Mouse (Mus musculus): ENCODE data around the gene Xcl1. TPM values are rescaled to one million over a fixed set of nuclear protein-coding genes. Genes with fewer than 3 reads are reported as not detected.

Xcl1 gene
- total and polyA plus RNA-seq, 2 experiments from 2014 or later = not detected

- Histone ChIP-seq H3K36me3 (ENCODE audit: insufficient read depth, low read length) (no peaks in the 10 kb centered on the region), H3K27ac (no peak overlapping the region), H3K27me3 (ENCODE audit: insufficient read depth, low read length) (no peaks in the 10 kb centered on the region), H3K4me2 (ENCODE audit: low read depth, low read length) (no peak overlapping the region), H3K9me3 (ENCODE audit: low read length) (no peaks in the 10 kb centered on the region), H3K4me3 (ENCODE audit: low read length) (no peak overlapping the region), H3K9ac (replicated peaks; ENCODE audit: low read length) (no peak overlapping the region), H3K4me1 (ENCODE audit: insufficient read depth, low read length) (peaks cover 4% of the 10 kb centered on the region; the same call in 1 of the 2 replicates)
- no peak for TF ChIP-seq CTCF (IDR thresholded peaks at IDR 0.05; ENCODE audit: low read depth)
- 34% methylated on average over 5 of the region's 5 CpGs for WGBS
- ATAC-seq (no peak), DNase-seq (ENCODE audit: low spot score) (no peak)
Measured at GRCm38 (mm10) chr1:164897163-164897817, 38.0 kb downstream of the Xcl1 start.

GRCm38 (mm10) chr1:164896211-164897145 is 38.8 kb downstream of the Xcl1 start:
- Histone ChIP-seq H3K27ac (no peak overlapping the region), H3K4me3 (ENCODE audit: low read length) (no peak overlapping the region), H3K36me3 (ENCODE audit: insufficient read depth, low read length) (no peaks in the 10 kb centered on the region), H3K9me3 (ENCODE audit: low read length) (no peaks in the 10 kb centered on the region), H3K4me1 (ENCODE audit: insufficient read depth, low read length) (peaks cover 4% of the 10 kb centered on the region; the same call in 1 of the 2 replicates), H3K4me2 (ENCODE audit: low read depth, low read length) (no peak overlapping the region), H3K9ac (replicated peaks; ENCODE audit: low read length) (no peak overlapping the region), H3K27me3 (ENCODE audit: insufficient read depth, low read length) (no peaks in the 10 kb centered on the region)
- DNase-seq (ENCODE audit: low spot score) = peak; percentile 36
- ATAC-seq = no peak
- no peak for TF ChIP-seq CTCF (IDR thresholded peaks at IDR 0.05; ENCODE audit: low read depth)
- 50% methylated on average over 16 of the region's 16 CpGs for WGBS

GRCm38 (mm10) chr1:164895806-164896205 is 39.5 kb downstream of the Xcl1 start:
- Histone ChIP-seq H3K9me3 (ENCODE audit: low read length) (no peaks in the 10 kb centered on the region), H3K27me3 (ENCODE audit: insufficient read depth, low read length) (no peaks in the 10 kb centered on the region), H3K4me2 (ENCODE audit: low read depth, low read length) (no peak overlapping the region), H3K4me1 (ENCODE audit: insufficient read depth, low read length) (peaks cover 4% of the 10 kb centered on the region; the same call in 1 of the 2 replicates), H3K9ac (replicated peaks; ENCODE audit: low read length) (no peak overlapping the region), H3K4me3 (ENCODE audit: low read length) (no peak overlapping the region), H3K36me3 (ENCODE audit: insufficient read depth, low read length) (no peaks in the 10 kb centered on the region), H3K27ac (no peak overlapping the region)
- DNase-seq (ENCODE audit: low spot score) = peak; percentile 7
- peak; percentile 31 for TF ChIP-seq CTCF (IDR thresholded peaks at IDR 0.05; ENCODE audit: low read depth)
- 71% methylated on average over 2 of the region's 2 CpGs for WGBS
- no peak for ATAC-seq

GRCm38 (mm10) chr1:164890366-164890765 is 45.0 kb downstream of the Xcl1 start:
- ATAC-seq = no peak
- Histone ChIP-seq H3K9me3 (ENCODE audit: low read length) (no peaks in the 10 kb centered on the region), H3K4me2 (ENCODE audit: low read depth, low read length) (no peak overlapping the region)

GRCm38 (mm10) chr1:164888563-164888962 is 46.8 kb downstream of the Xcl1 start:
- DNase-seq (ENCODE audit: low spot score) = no peak
- Histone ChIP-seq H3K4me2 (ENCODE audit: low read depth, low read length) (no peak overlapping the region), H3K36me3 (ENCODE audit: insufficient read depth, low read length) (no peaks in the 10 kb centered on the region), H3K27ac (no peak overlapping the region), H3K9ac (replicated peaks; ENCODE audit: low read length) (no peak overlapping the region), H3K4me3 (ENCODE audit: low read length) (no peak overlapping the region), H3K27me3 (ENCODE audit: insufficient read depth, low read length) (no peaks in the 10 kb centered on the region), H3K9me3 (ENCODE audit: low read length) (no peaks in the 10 kb centered on the region), H3K4me1 (ENCODE audit: insufficient read depth, low read length) (no peaks in the 10 kb centered on the region)
- WGBS = 74% methylated on average over 6 of the region's 6 CpGs
- TF ChIP-seq CTCF (IDR thresholded peaks at IDR 0.05; ENCODE audit: low read depth) = no peak
- ATAC-seq = no peak

More at GRCm38 (mm10) chr1:164890366-164890765, 45.0 kb downstream of the Xcl1 start:
- no peak overlapping the region for H3K4me3 ChIP-seq (ENCODE audit: low read length)
- 78% methylated on average over 4 of the region's 4 CpGs for WGBS
- no peaks in the 10 kb centered on the region for H3K36me3 ChIP-seq (ENCODE audit: insufficient read depth, low read length)
- no peak overlapping the region for H3K9ac ChIP-seq (replicated peaks; ENCODE audit: low read length)
- H3K27ac ChIP-seq = no peak overlapping the region
- no peaks in the 10 kb centered on the region for H3K27me3 ChIP-seq (ENCODE audit: insufficient read depth, low read length)
- TF ChIP-seq CTCF (IDR thresholded peaks at IDR 0.05; ENCODE audit: low read depth) = no peak
- no peaks in the 10 kb centered on the region for H3K4me1 ChIP-seq (ENCODE audit: insufficient read depth, low read length)
- no peak for DNase-seq (ENCODE audit: low spot score)

- Histone ChIP-seq H3K27ac (no peak overlapping the region), H3K4me1 (ENCODE audit: insufficient read depth, low read length) (no peaks in the 10 kb centered on the region), H3K4me3 (ENCODE audit: low read length) (no peak overlapping the region), H3K36me3 (ENCODE audit: insufficient read depth, low read length) (no peaks in the 10 kb centered on the region), H3K4me2 (ENCODE audit: low read depth, low read length) (no peak overlapping the region), H3K9ac (replicated peaks; ENCODE audit: low read length) (no peak overlapping the region), H3K27me3 (ENCODE audit: insufficient read depth, low read length) (no peaks in the 10 kb centered on the region), H3K9me3 (ENCODE audit: low read length) (no peaks in the 10 kb centered on the region)
- DNase-seq (ENCODE audit: low spot score) (no peak), ATAC-seq (no peak)
- 87% methylated on average over 2 of the region's 2 CpGs for WGBS
- TF ChIP-seq CTCF (IDR thresholded peaks at IDR 0.05; ENCODE audit: low read depth) = no peak
Measured at GRCm38 (mm10) chr1:164887775-164888174, 47.6 kb downstream of the Xcl1 start.
